Mouse (Mus musculus) spleen, adult 12 weeks (tissue): ENCODE measurements around the gene Eif4enif1.
"Not testable (repeated sequence)": the region's sequence is repeated elsewhere in the genome, so short reads cannot be mapped to it uniquely, and the experiment has no call there.

Experiments
- DNase-seq: peaks from one replicate; pipeline ENCODE4 v3.0.0; 2022; ENCODE audit warnings: low spot score

The Eif4enif1 gene

GRCm38 (mm10) chr11:3202231-3202701 is at the start of gene Eif4enif1:
Eif4enif1 (plus strand) TSS chr11:3202392.
- peak; percentile 90 for DNase-seq

DNA sequence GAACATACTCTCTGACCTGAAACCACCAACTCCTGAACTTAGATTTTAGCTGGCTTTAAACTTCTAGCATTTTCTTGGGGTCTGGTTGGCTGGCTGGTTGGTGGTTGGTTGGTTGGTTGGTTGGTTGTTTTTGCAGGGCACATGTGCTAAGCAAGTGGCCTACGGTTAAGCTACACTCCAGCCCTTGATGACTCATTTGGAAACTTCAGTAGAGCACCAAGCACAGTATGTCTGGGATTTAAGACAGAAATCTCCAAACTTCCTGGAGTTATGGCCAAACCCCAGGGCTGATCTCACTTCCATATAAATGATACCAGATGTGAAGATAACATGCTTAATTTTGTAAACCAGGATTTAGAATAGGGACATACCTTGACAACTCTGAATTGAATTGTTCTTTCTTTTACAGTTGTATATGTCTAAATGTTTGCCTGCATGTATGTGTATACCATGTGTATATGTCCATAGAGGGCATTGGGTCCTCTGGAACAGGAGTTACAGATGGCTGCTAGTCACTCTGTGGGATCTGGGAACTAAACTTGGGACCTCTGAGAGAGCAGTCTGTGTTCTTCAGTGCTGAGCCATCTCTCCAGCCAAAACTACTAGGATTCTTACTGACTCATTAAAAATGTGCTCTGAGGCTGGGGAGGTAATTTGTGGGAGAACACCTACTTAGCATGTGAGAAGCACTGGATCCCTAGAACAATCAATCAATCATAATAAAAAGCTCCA is 48.4 kb upstream of the Eif4enif1 start:
- DNase-seq = peak; percentile 54

- not testable (repeated sequence) for DNase-seq
These were observed 45.2 kb upstream of the Eif4enif1 start for GRCm38 (mm10) chr11:3156991-3157390.

DNA sequence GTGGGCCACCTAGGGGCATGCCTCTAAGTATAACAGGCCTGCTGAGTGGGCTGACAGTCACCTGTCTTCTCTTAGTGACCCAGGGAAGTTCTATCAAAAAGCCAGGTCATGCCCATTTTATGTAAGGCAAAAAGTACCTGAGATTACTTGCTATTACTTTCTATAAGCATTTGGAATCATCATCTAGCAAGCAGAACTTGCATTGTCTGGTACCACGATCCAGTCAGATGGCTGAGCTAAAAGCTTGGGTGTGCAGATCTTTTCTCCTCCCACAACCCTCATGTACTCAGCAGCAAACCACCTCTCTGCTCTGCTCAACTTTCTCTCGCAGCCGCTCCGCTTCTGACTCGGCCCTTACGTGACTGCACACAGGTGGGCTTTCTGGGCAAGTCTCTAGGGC is 44.2 kb upstream of the Eif4enif1 start:
- DNase-seq = not testable (repeated sequence)

- not testable (repeated sequence) for DNase-seq
These were observed 43.4 kb upstream of the Eif4enif1 start for GRCm38 (mm10) chr11:3158800-3159199.

GRCm38 (mm10) chr11:3161370-3161769 is 40.8 kb upstream of the Eif4enif1 start:
- DNase-seq = not testable (repeated sequence)

DNA sequence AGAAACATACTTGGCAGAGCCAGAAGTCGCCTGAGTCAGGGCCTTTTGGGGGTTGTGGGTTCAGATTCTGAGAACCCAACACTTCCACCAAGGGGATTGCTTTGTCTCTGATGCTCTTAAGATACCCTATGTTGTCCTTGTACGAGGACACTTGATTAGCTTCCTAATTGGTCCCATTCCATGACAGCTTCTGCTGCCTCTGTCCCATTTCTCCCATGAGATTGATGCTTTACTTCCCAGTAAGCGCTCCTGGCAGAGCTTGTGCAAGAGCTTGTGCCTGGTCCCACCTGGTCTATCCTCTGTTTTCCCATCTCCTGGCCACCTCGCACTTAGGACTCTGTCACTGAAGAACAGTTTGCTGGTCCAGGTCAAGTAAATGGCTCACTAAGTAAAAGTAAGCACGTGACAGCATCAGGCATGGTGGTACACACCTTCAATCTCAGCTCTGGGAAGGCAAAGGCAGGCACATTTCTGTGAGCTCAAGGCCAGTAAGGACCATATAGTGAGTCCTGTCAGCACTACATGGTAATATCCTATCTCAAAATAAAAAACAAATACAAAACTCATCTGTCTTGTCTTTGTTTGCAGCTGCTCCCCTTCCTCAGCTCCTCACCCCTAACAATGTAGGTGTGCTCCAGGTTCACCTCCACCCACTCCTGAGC is 39.8 kb upstream of the Eif4enif1 start:
- peak; percentile 43 for DNase-seq

- not testable (repeated sequence) for DNase-seq
These were observed 39.1 kb upstream of the Eif4enif1 start for GRCm38 (mm10) chr11:3163122-3163521.

DNA sequence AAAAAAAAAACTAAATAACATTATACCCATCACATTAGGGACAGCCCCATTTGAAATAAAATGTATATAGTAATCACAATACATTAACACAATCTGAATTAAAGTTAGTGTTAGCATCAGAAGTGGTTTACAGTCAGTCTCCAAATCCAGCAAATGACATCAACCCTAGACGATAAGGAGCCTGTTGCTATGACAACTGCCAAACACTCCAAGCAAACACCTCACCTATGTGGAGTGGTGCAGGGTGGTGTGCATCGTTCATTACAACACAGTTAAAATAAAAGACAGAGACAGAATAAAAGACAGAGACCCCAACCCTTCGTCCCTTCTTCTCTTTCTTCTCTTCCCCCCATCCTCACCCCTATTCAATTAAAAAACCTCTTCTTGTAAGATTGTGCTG is 38.5 kb upstream of the Eif4enif1 start:
- not testable (repeated sequence) for DNase-seq

- DNase-seq = not testable (repeated sequence)
These were observed 36.9 kb upstream of the Eif4enif1 start for GRCm38 (mm10) chr11:3165210-3165782.

DNA sequence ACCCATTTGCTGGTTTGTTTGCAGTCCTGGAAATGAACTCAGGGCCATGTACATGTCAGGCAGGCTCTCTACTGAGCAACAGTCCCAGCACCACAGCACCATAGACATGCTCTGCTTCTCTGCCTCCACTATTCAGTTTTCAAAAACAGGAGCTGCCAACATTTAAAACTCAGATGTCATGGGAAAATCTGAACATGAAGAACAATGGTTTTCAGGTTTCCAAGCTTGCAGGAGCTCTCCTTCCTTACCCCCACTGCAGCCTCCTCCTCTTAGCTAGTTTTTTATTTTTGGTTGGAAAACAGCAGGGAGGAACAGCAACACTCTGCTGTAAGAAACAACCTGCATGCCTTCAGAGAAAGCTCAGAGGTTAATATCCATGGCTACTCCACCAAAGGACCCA is 35.9 kb upstream of the Eif4enif1 start:
- DNase-seq = not testable (repeated sequence)

- not testable (repeated sequence) for DNase-seq
These were observed 35.1 kb upstream of the Eif4enif1 start for GRCm38 (mm10) chr11:3167129-3167528.

GRCm38 (mm10) chr11:3167571-3168001 is 34.6 kb upstream of the Eif4enif1 start:
- not testable (repeated sequence) for DNase-seq

- not testable (repeated sequence) for DNase-seq
These were observed 33.1 kb upstream of the Eif4enif1 start for GRCm38 (mm10) chr11:3169042-3169441.

- not testable (repeated sequence) for DNase-seq
These were observed 30.3 kb upstream of the Eif4enif1 start for GRCm38 (mm10) chr11:3171931-3172330.

- DNase-seq = not testable (repeated sequence)
These were observed 29.7 kb upstream of the Eif4enif1 start for GRCm38 (mm10) chr11:3172526-3172925.

GRCm38 (mm10) chr11:3173425-3174318 is 28.5 kb upstream of the Eif4enif1 start:
- not testable (repeated sequence) for DNase-seq

DNA sequence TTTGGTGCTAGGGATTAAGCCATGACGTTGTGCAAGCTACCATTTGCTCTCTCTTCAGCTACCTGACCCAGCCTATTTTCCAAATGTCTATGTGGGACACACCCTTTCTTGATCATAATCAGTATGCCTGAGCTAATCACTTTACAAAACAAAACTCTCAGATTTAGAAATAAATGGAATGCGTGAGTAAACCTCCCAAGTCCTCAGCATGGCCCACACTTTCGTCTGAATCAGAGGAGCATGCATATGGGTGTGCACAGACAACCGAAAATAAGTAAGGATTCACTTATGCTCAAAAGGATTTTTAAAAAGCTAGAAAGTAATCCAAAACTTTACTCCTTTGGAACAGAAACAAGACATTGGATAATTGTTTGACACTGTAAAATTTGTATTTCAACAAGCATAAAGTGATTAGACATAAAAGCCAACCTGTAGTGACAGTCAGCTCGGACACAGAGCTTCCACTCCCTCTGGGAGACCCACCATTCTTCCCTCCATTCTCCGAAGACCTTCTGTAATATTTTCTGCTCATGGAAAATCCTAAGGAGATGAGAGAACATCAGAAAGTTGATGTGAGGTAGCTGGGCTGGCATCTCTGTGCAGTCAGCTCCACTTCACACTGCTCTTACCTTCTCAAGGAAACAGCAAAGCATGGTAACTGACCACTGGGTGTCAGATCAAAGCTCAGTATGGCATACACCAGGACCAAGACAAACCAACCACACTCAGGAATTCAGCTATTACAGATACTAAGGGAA is 23.0 kb upstream of the Eif4enif1 start:
- DNase-seq = not testable (repeated sequence)

DNA sequence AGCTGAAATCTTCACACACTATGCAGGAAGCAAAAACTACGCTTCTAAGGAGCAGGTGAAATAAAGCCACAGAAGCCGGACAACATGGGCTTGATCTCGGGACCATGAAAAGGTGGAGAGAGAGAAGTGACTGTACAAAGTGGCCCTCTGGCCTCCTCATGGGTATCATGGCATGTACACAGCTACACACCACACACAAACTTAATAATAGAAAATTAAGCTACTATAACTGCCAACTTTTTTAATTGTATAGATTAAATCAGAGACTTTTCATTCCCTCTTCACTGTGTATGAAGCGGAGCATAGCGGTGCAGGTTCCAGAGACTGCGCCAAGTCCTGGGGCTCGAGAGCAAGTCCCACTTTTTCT is 22.5 kb upstream of the Eif4enif1 start:
- DNase-seq = not testable (repeated sequence)

GRCm38 (mm10) chr11:3180510-3181160 is 21.6 kb upstream of the Eif4enif1 start:
- DNase-seq = not testable (repeated sequence)
